Mouse (Mus musculus) lung, adult 2 months (tissue): ENCODE data around the gene Rarb.

Experiments
- CTCF ChIP-seq: fragments of 200-500 bp; IDR thresholded peaks from 2 replicates; pipeline ENCODE4 v1.5.1; 2011; ENCODE audit warnings: mild to moderate bottlenecking, low read length, control low read depth; ENCODE audit not compliant: insufficient read depth
- POLR2A ChIP-seq: fragments of 200-500 bp; IDR thresholded peaks from 2 replicates; pipeline ENCODE4 v1.6.1; 2011; ENCODE audit warnings: low read depth, mild to moderate bottlenecking, control low read depth, low read length, borderline replicate concordance; ENCODE audit errors: extremely low read depth

DNA sequence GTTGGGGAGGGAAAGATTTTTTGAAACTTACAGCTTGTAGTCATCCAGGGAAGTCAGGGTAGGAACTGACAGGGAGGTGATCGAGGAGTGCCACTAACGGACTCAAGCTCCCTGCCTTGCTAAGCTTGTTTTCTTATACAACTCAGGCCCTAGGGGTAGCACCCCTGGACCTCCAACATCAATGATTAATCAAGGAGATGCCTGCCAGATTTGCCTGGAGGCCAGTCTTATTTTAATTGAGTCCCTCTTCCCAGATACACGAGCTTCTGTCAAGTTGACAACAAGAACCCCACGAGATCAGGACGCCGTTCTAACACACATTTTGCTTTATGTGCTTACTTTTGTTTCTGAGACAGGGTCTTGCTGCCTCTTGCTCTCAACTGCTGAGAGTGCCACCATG lies 338.3 kb downstream of the Rarb start:
- TF ChIP-seq CTCF (no peak), POLR2A (no peak)
